Mouse (Mus musculus) liver, adult 2 months (tissue): ENCODE data around the gene Npb.

ENCODE experiments used
- CTCF ChIP-seq: fragments of 200-500 bp; IDR thresholded peaks from 2 replicates; pipeline ENCODE4 v1.5.1; 2011; ENCODE audit warnings: low read depth, low read length, control low read depth
- POLR2A ChIP-seq: fragments of 200-500 bp; IDR thresholded peaks from 2 replicates; pipeline ENCODE4 v1.6.1; 2011; ENCODE audit warnings: low read length, control low read depth; ENCODE audit not compliant: insufficient read depth; ENCODE audit errors: extremely low read depth

GRCm38 (mm10) chr11:120634810-120635209 lies 26.5 kb downstream of the Npb start:
- TF ChIP-seq CTCF (no peak), POLR2A (no peak)
